Mouse (Mus musculus): Measurements from ENCODE around the gene Tmem231. TPM values are rescaled to one million over a fixed set of nuclear protein-coding genes. Genes with fewer than 3 reads are reported as not detected.

The Tmem231 gene
- total RNA-seq, 2 experiments from 2014 or later, result 1.1 to 1.4 TPM

DNA sequence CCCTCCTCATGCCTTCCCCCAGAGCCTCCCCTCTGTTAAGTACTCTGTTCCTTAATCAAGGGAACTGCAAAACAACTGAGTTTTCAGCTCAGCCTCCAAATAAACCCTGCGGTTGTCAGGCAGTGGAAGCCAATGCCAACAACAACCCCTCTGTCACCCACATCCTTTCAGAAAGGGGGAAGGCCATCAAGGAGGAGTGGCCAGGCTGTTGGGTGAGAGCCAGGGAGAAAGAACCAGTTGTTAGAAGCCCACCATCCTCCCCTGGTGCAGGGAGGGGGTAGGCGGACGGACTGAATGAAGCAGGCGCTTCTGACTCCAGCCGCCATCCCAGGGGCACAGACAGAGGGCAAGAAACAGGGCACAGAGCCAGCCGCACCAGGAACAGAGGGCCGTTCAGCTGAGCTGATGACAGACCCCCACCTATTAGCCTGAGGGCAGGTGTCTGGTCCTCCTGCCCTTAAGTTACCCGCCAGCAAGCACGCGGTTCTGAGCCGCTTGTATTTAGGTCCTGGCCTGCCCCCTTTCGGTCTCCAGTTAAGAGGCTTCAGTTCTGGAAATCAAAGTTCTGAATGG lies 20.7 kb downstream of the Tmem231 start:
- intact Hi-C loops (cut with DNase I; ENCODE audit: low total_unique reads), result no loop called here
- DNase-seq, result no peak

DNA sequence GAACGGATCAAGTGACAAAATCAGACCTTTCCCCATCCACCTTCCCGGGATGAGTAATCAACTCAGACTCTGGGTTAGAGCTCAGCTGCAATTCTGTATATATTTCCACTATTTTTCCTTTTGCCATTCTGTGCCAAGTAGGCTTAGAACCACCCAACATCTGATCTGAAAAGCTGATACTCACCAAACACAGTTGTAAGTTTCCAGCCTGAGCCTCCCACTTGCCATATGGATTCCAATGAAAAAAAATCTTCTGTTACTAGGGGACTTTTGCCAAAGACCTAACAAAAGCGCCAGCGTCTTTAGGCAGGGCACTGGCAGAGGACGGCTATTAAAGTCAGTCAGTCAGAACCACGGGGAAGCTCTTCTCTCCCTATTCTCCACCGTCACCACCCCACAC lies 22.1 kb downstream of the Tmem231 start:
- intact Hi-C loops (cut with DNase I; ENCODE audit: low total_unique reads), result no loop called here
- DNase-seq, result no peak

DNA sequence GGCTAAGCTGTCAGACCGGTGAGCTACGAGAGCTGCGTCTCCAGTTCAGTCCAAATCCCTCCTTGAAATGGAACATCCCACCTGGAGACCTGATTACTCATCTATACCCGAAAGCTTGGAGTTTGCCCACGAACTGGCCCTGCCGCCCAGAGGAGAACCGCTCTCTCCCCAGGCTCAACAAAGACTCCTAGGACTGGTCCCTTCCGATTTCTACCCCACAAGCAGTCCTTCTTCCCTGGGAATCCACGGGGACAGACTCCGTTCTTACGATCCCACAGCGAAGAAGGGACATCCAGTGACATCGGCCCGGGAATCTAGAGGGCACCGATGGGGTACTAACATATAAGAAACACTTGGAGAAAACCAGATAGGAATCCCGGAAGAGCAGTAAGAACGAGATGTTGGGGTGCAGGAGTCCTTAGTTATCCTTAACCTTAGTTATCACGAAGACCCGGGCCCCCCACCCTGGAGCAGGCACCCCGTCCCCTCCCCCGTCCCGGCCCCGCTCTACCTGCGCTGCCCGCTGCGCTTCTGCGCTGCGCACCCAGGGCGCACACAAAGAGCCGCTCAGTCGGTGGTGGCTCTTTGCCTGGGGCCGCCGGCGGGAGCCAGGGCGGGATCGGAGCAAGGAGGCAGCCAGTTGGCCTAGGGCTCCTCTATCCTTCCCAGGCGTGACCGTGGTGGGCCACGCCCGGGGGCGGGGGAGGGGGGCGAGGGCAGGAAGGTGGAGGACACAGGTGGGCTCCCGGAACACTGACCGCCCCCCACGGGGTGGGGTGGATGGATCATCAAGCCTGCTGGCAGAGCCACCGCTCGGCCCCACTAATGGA lies 23.8 kb downstream of the Tmem231 start, which contains the start of gene Chst5:
TSS of gene Chst5 (minus strand) at position 827 of the 830 bp plus-strand sequence.
- intact Hi-C loops (cut with DNase I; ENCODE audit: low total_unique reads), result no loop called here
- DNase-seq, result peak; percentile 47

DNA sequence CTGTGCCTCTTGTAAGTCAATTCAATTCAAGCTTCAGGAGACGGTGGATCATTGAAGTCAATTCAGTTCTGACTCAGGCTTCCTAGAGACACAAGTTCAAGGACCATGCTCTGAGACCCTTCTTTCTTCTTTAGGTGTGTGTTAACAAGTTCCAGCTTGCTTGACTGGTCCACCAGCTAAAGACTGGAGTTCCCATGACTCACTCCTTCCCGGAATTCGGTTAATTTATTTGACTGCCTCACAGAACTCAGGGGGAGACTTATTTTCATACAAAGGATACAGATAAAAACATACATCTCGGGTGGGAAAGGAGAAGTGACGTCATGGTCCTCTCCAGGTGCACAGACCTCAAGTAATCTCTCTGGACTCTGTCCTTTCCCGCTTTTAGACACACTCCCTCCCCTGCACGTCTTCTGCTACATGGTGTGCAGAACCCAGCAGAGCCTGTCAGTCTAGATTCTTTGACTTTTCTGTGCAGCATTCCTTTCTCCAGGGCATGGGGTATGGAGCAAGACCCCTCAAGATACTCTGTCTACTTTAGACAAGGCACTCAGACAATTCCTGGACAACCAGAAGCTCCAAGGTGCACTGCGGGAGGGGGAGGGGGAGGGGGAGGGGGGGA lies 28.1 kb downstream of the Tmem231 start:
- no peak for DNase-seq
- intact Hi-C loops (cut with DNase I; ENCODE audit: low total_unique reads), result no loop called here

DNA sequence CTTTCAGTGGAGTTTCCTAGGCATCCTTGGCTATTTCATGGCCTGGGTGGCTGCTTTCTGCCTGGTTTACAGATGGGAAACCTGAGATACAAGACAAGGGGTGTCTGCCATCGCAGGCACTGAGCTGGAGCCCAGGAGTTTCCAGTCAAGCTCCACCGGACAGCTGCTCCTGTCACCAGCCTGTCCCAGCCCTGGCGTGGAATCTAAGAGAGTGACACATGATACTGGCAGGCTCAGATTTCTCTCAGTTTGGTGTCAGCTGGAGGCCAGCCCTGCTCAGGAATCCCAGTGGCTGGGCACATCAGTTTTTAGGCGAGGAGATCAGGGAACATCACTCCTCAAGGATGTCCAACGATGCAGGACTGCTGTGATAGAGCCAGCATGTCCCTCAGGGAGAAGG lies 31.6 kb downstream of the Tmem231 start:
- intact Hi-C loops (cut with DNase I; ENCODE audit: low total_unique reads), result no loop called here
- peak; percentile 79 for DNase-seq

DNA sequence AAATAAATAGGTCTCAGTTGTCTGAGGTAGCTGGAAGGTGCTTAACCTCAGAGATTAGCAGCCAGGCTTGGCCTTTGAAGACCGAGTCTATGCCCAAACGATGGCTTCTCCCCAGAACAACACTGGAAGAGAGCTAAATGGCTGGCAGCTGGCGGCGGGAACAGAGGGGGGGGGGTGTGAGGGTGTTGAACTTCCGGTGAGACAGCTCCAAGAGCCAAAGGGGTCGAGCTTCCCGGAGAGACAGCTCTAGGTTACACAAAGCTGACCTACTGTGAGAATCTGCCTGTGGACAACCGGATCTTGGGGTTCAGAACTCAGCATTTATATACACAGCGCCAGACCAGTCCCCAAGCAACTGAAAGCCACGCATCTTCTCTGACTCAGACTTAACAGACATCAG lies 35.1 kb downstream of the Tmem231 start:
- no peak for DNase-seq
- intact Hi-C loops (cut with DNase I; ENCODE audit: low total_unique reads), result no loop called here

DNA sequence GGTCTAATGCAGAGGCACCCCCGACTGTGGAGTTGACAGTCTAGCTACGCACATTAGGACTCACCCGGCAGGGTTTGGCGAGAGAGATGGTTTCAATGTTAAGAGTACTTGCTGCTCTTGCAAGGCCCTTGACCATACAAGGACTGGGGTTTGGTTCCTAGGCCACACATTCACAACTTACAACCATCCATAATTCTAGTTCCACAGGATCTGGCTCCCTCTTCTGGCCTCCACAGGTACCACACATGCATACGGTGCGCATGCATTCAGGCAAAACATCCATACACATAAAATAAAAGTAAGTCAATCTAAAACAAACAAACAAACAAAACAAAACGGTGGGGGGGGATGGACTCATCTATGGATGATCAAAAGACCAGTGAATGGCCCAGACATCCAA lies 38.7 kb downstream of the Tmem231 start:
- no peak for DNase-seq
- intact Hi-C loops (cut with DNase I; ENCODE audit: low total_unique reads), result no loop called here

DNA sequence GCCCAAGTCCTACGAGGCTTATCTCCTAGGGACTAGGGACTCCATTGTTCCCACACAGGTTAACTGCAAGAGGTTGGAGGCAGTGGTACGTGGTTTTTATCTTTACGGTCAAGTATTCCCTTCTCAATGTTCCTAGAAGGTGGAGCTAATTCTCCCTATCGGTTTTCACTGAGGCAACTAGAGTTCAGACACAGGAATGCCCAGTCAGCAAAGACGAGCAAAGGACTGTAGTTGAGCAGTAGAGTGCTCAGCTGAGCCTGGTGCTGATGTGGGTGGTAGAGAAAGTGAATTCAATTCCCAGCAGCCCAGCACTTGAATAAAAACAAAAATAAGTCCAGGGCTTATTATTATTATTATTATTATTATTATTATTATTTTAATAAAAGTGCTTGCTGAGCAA lies 41.1 kb downstream of the Tmem231 start:
- intact Hi-C loops (cut with DNase I; ENCODE audit: low total_unique reads), result no loop called here
- DNase-seq, result no peak

DNA sequence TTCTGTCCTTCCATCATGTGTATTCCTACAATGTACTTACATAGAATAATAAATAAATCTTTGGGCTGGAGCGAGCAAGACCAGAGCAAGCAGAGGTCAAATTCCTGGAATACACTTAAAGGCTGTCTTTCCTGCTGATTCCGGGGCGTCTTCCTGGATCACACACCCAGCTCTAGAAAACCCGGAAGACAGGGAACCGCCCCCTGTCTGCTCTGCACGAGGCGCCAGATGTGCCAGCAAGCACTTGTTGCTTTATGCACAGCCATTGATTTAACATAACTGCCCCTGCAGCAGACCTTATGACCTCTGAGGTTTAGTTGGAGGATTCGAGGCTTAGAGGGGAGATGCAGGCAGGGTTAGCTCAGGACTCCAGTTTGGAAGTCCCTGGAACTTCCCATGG lies 41.7 kb downstream of the Tmem231 start:
- intact Hi-C loops (cut with DNase I; ENCODE audit: low total_unique reads), result no loop called here
- no peak for DNase-seq

DNA sequence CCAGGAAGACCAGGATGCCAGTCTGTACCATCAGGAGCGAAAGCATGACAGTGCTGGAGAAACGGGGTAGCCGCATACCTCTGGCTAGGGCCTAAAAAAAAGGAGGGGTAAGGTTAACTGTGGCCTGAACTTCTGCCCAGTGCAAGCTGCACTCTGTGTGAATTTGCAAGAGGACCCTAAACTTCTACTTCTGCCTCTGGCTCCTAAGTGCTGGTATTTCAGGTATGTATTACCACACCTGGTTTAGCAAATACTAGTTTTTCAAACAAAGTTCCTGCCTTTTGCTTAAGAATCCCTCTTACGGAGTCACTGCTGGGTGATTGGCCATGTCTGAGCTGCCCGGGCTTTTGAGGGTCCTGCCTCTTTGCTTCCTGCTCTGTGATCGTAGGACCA lies 42.8 kb downstream of the Tmem231 start:
- intact Hi-C loops (cut with DNase I; ENCODE audit: low total_unique reads), result no loop called here
- DNase-seq, result no peak

DNA sequence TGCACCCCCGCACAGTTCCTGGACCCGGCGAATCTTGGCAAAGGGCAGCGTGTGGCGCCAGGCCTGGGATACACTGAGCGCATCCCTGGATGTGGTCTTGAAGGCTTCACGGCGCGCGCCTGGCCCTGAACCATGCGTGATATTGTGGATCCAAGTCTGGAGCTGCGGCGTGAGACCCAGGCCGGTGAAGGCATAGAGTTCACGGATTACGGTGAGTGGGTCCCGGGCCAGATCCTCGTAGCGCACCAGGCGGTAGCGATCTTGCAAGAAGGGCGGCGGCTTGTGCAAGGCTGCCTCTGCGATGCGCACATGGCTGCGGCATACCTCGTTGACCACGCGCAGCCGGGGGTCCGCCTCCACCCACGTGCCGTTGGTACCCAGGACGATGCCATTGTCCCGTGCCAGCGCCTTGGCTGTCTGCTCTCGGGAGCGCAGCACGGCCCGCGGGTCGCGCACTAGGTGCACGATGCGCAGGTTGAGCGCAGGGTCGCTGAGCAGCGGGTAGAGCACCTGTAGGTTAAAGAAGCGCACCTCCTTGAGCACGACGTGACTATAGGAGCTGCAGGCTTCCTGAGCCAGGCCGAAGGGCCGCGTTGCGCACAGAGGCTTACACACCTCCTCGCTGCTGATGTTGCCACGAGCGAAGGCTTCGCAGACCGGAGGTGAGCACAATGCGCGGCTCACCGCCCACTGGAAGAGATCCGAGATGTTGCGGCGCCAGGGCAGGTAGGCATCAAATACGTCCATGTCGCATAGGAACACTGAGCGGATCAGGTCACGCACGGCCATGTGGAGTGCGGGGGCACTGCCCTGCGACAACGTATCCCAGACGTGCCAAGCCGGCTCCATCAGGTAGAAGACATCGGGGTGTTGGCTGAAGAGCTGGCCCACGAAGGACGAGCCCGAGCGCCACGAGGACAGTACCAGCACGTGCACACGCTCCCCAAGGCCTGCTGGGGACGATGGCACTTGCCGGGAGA lies 43.5 kb downstream of the Tmem231 start:
- intact Hi-C loops (cut with DNase I; ENCODE audit: low total_unique reads), result loop anchor here (5.0 kb wide), 1 partner anchor 37 kb away; no protein-coding TSS in a partner anchor
- DNase-seq, result peak; percentile 13

DNA sequence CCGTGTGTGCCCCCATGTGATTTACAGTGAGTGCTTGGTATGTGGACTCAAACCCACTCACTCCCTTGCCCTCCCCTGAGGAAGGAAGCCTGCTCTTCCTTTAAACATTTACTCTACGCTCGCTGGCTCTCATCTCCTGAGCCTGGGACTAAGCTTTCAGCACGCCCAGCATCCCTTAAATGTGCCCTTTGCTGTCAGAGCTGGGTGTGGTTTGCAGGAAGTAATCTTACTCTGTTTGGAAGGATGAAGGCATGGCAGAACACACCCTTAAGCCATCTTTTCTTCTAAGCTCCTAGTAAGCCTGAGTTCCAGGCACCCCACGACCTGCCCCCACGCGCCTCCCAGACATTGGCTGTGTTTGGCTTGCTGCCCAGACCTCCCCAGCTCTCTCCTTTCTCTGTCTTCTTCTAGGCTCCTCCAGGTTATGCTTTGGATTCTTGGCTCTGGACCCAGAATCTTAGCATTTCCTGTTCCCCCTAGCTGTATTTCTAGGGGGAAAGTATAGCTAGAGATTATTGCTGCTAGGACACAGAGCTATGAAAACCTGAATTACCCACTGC lies 45.5 kb downstream of the Tmem231 start:
- no peak for DNase-seq
- intact Hi-C loops (cut with DNase I; ENCODE audit: low total_unique reads), result loop anchor here (5.0 kb wide), 1 partner anchor 39 kb away; no protein-coding TSS in a partner anchor

DNA sequence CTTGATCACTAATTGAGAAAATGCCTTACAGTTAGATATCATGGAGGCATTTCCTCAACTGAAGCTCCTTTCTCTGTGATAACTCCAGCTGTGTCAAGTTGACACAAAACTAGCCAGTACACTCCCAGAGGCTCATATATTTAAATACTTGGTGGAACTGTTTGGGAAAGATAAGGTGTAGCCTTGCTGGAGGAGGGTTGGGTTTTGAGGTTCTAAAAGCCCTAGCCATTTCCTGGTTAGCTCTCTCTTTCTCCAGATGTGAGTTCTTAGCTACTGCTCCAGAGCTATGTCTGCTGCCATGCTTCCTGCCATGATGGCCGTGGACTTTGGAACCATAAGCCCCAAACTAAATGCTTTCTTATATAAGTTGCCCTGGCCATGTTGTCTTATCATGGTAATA lies 46.2 kb downstream of the Tmem231 start:
- intact Hi-C loops (cut with DNase I; ENCODE audit: low total_unique reads), result loop anchor here (5.0 kb wide), 1 partner anchor 40 kb away; no protein-coding TSS in a partner anchor
- DNase-seq, result no peak

DNA sequence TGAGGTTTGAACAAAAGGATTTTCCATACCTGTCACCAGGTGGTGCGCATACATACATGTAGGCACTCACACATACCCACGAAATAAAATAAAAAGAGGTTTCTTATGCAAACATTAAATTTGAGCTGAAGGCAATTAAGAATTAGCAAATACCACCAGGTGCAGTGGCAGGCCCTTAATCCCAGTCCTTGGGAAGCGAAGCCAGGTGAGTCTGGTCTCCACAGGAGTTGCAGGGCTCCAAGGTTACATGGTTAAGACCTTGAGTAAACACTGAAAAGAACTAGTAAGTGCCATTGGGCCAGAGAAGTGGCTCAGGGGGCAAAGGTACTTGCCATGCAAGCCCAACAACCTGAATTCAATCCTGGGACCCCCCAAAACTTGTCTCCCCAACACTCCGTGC lies 50.1 kb downstream of the Tmem231 start:
- intact Hi-C loops (cut with DNase I; ENCODE audit: low total_unique reads), result no loop called here
- DNase-seq, result no peak

DNA sequence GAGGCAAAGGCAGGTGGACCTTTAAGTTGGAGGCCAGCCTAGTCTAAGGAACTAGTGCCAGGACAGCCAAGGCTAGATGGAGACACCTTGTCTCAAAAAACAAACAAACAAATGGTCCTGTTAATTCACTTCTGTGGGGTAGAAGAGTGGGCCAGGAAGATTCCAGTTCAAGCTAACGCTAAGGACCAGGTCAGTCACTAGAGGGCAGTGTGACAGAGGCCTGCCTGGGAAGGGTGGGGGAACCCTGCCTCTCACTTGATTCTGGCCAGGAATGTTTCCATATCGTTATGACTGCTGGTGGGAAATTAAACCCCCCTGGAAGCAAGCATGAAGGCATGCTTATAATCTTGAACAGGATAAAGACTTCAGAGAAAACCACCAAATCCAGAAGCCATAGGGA lies 52.1 kb downstream of the Tmem231 start:
- intact Hi-C loops (cut with DNase I; ENCODE audit: low total_unique reads), result no loop called here

DNA sequence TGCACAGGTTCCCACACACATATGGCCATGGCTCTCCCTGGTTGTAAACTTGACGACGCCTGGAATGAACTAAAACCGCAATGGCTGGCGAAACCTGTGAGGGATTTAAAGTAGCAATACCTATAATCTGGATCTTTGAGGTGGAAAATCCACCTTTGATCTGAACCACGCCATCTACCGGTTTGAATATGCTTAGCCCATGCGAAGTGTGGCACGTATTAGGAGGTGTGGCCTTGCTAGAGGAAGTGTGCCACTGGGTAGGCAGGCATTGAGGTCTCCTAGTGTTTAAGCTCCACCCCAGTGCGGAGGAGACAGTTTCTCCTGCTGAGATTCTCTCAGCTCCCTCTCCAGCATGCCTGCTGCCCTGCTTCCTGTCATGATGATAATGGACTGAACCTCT lies 56.0 kb downstream of the Tmem231 start:
- no peak for DNase-seq
- intact Hi-C loops (cut with DNase I; ENCODE audit: low total_unique reads), result loop anchor here (10.0 kb wide), 1 partner anchor 107 kb away; no protein-coding TSS in a partner anchor

More for the DNA sequence above, 52.1 kb downstream of the Tmem231 start:
- peak; percentile 39 for DNase-seq

DNA sequence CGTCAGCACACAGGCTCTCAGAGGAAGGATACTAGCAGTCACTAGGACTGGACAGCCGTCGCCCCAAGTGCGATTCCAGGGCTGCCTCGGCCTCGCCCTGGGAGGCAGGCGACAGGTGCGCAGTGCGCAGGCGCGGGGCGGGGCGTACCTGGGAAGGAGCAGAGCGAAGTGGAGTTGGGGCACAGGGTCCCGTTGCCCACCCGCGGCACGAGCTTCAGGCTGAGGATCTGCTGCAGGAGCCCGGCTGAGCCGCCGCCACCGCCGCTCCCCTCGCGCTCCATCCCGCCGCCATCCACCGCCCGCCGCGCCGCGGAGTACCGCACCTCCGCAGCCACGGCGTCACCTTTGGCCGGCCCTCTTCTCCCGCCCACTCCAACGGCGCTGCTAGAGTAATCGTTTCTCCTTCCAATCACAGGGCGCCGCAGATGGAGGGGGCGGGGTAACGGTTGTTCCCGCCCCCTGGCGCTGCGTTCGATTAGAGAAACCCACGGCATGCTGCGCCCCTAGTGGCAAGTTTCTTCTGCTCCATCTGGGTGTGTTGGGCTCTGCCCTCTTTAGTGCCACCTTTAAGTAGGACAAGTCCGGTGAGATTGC lies 57.2 kb downstream of the Tmem231 start, which contains the start of gene Tmem170:
TSS of gene Tmem170 (minus strand) at position 396 of the 594 bp plus-strand sequence.
- intact Hi-C loops (cut with DNase I; ENCODE audit: low total_unique reads), result loop anchor here (10.0 kb wide), 1 partner anchor 108 kb away; no protein-coding TSS in a partner anchor
- DNase-seq, result peak; percentile 96

DNA sequence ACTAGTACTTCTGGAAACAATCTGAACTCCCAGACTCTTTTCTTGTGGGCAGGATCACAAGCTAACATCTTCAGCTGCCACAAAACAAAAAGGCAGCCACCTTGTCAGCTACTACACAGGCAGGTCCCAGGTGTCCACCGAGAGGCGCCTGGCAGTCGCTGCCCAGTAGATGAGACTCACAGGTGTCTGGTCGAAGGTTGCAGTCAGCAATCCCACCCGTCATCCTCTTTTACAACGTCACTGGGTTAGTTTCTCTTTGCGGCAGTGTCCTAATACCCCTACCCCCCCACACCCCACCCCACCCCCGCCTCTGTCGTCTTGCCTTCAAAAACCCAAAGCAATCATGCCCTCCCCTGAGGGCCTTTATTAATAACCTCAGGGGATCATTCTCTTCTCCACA lies 57.9 kb downstream of the Tmem231 start:
- intact Hi-C loops (cut with DNase I; ENCODE audit: low total_unique reads), result loop anchor here (10.0 kb wide), 1 partner anchor 109 kb away; no protein-coding TSS in a partner anchor
- DNase-seq, result no peak

Measured in gastrocnemius, postnatal 14 days (tissue).